Mouse (Mus musculus) embryonic facial prominence, embryonic 13.5 days (tissue): ENCODE data around the gene Pax4. TPM values are rescaled to one million over a fixed set of nuclear protein-coding genes. Genes with fewer than 3 reads are reported as not detected.

Experiments
- ATAC-seq: fragments of 200-750 bp; cut with Nextera tagmentation; 2 replicates; pipeline ENCODE4 v1.8.0; 2017; ENCODE audit warnings: low read depth; ENCODE audit not compliant: insufficient number of reproducible peaks, insufficient read depth, low FRiP score, low TSS enrichment
- H3K27ac ChIP-seq: fragments of 300-500 bp; sonication (generic); 2 replicates; pipeline ENCODE4 v1.5.1; 2015; ENCODE audit warnings: moderate library complexity, mild to moderate bottlenecking, inconsistent platforms
- H3K27me3 ChIP-seq: fragments of 300-500 bp; sonication (generic); 2 replicates; pipeline ENCODE4 v1.6.1; 2015; ENCODE audit warnings: mild to moderate bottlenecking, inconsistent platforms
- H3K36me3 ChIP-seq: fragments of 300-500 bp; sonication (generic); 2 replicates; pipeline ENCODE4 v1.6.1; 2015; ENCODE audit warnings: mild to moderate bottlenecking, inconsistent platforms
- H3K4me1 ChIP-seq: fragments of 300-500 bp; sonication (generic); 2 replicates; pipeline ENCODE4 v1.6.1; 2015; ENCODE audit warnings: inconsistent platforms
- H3K4me2 ChIP-seq: fragments of 300-500 bp; sonication (generic); 2 replicates; pipeline ENCODE4 v1.6.1; 2015; ENCODE audit warnings: moderate library complexity, mild to moderate bottlenecking, inconsistent platforms
- H3K4me3 ChIP-seq: fragments of 300-500 bp; sonication (generic); 2 replicates; pipeline ENCODE4 v1.5.1; 2015; ENCODE audit warnings: mild to moderate bottlenecking, inconsistent platforms
- H3K9ac ChIP-seq: fragments of 300-500 bp; sonication (generic); 2 replicates; pipeline ENCODE4 v1.6.1; 2015; ENCODE audit warnings: mild to moderate bottlenecking, inconsistent platforms
- H3K9me3 ChIP-seq: fragments of 300-500 bp; sonication (generic); 2 replicates; pipeline ENCODE4 v1.6.1; 2016; ENCODE audit warnings: inconsistent platforms
- WGBS: fragments of 180-500 bp; shearing (Covaris S2); methylation state at CpG from one replicate; pipeline ENCODE4 v1.1.7; 2015; ENCODE audit warnings: mixed read lengths; 5-methylcytosine and 5-hydroxymethylcytosine counted together
- polyA plus RNA-seq: library from polyadenylated mRNA; unstranded; fragments of >200 nt; fragmentation: Nextera tagmentation; extraction: Ambion mirVana; gene quantifications from 2 replicates; pipeline ENCODE4 v1.2.1, GENCODE M21; 2015

Gene Pax4
- polyA plus RNA-seq, 1 experiment from 2014 or later, result not detected

DNA sequence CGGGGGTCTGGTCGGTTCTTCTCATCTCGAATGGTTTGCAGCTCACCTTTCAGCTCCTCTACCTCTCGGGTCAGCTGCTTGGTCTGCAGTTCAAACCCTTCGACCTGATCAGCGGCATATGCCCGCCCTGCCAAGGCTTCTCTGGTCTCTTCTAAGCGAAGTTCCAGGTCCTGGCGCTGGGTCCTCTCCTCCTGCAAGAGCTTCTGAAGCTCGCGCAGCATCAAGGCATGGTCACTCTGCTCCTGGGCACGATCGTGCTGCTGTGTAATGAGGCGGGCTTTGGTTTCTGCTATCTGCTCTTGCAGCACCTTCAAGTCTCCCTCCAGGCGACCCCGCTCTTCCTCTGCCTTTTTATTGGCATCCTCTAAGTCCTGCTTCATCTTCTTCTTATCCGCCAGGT is 28.8 kb downstream of the Pax4 start:
- no peak for ATAC-seq
- no peak overlapping the region for H3K27ac ChIP-seq
- H3K9ac ChIP-seq, result peak overlapping the region; percentile 89
- peak overlapping the region; percentile 90 for H3K4me3 ChIP-seq
- peak overlapping the region; percentile 95 for H3K4me2 ChIP-seq
- H3K27me3 ChIP-seq, result no peaks in the 10 kb centered on the region
- peaks cover 33% of the 10 kb centered on the region for H3K36me3 ChIP-seq
- peaks cover 35% of the 10 kb centered on the region for H3K4me1 ChIP-seq
- 80% methylated on average over 17 of the region's 17 CpGs for WGBS
- H3K9me3 ChIP-seq, result no peaks in the 10 kb centered on the region

- Histone ChIP-seq H3K4me1 (peaks cover 30% of the 10 kb centered on the region), H3K9ac (peak overlapping the region; percentile 89), H3K36me3 (peaks cover 40% of the 10 kb centered on the region), H3K4me2 (peak overlapping the region; percentile 95), H3K4me3 (peak overlapping the region; percentile 90; the same call in 1 of the 2 replicates), H3K27ac (no peak overlapping the region), H3K9me3 (no peaks in the 10 kb centered on the region), H3K27me3 (no peaks in the 10 kb centered on the region)
- WGBS, result 63% methylated on average over 2 of the region's 2 CpGs
- ATAC-seq, result no peak
These were observed 29.5 kb downstream of the Pax4 start for GRCm38 (mm10) chr6:28419673-28420072.

- H3K4me1 ChIP-seq, result peaks cover 25% of the 10 kb centered on the region
- no peak for ATAC-seq
These were observed 30.7 kb downstream of the Pax4 start for GRCm38 (mm10) chr6:28418449-28418848.

GRCm38 (mm10) chr6:28416981-28417380 is 32.2 kb downstream of the Pax4 start:
- Histone ChIP-seq H3K4me3 (no peak overlapping the region), H3K9ac (no peak overlapping the region), H3K9me3 (no peaks in the 10 kb centered on the region), H3K4me1 (peaks cover 20% of the 10 kb centered on the region), H3K27ac (no peak overlapping the region), H3K27me3 (no peaks in the 10 kb centered on the region), H3K36me3 (peaks cover 43% of the 10 kb centered on the region), H3K4me2 (no peak overlapping the region)
- ATAC-seq, result no peak
- WGBS, result 77% methylated on average over 4 of the region's 4 CpGs

More at GRCm38 (mm10) chr6:28418449-28418848, 30.7 kb downstream of the Pax4 start:
- Histone ChIP-seq H3K9ac (no peak overlapping the region), H3K9me3 (no peaks in the 10 kb centered on the region), H3K4me2 (no peak overlapping the region), H3K27me3 (no peaks in the 10 kb centered on the region), H3K27ac (no peak overlapping the region), H3K36me3 (peaks cover 41% of the 10 kb centered on the region), H3K4me3 (no peak overlapping the region)
- 93% methylated on average over 14 of the region's 14 CpGs for WGBS

GRCm38 (mm10) chr6:28411236-28411635 is 37.9 kb downstream of the Pax4 start:
- no peak for ATAC-seq

DNA sequence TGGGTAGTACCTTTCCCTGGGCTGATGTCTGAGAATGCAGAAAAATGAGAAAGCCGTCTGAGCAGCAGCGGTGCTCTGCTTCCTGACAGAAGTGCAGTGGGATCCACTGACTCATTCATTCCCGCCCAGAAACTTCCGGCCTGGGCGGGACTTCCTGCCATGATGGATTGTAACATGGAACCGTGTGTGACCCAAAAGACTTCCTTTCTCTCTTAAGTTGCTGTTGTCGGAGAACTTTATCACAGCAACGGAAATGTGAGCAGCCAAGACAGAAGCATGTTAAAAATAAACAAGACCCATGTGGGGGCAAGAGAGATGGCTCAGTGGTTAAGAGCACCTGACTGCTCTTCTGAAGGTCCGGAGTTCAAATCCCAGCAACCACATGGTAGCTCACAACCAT is 39.1 kb downstream of the Pax4 start:
- no peaks in the 10 kb centered on the region for H3K9me3 ChIP-seq
- H3K27me3 ChIP-seq, result no peaks in the 10 kb centered on the region
- H3K4me2 ChIP-seq, result no peak overlapping the region
- no peak overlapping the region for H3K27ac ChIP-seq
- WGBS, result 86% methylated on average over 9 of the region's 9 CpGs
- H3K9ac ChIP-seq, result no peak overlapping the region
- ATAC-seq, result no peak
- H3K4me1 ChIP-seq, result no peaks in the 10 kb centered on the region
- H3K36me3 ChIP-seq, result peaks cover 7% of the 10 kb centered on the region; the same call in 1 of the 2 replicates
- no peak overlapping the region for H3K4me3 ChIP-seq

More at GRCm38 (mm10) chr6:28411236-28411635, 37.9 kb downstream of the Pax4 start:
- no peak overlapping the region for H3K27ac ChIP-seq
- H3K4me2 ChIP-seq, result no peak overlapping the region
- H3K36me3 ChIP-seq, result peaks cover 19% of the 10 kb centered on the region
- no peaks in the 10 kb centered on the region for H3K4me1 ChIP-seq
- no peaks in the 10 kb centered on the region for H3K27me3 ChIP-seq
- WGBS, result 70% methylated on average over 2 of the region's 2 CpGs
- no peak overlapping the region for H3K4me3 ChIP-seq
- H3K9me3 ChIP-seq, result no peaks in the 10 kb centered on the region
- no peak overlapping the region for H3K9ac ChIP-seq

- WGBS, result 90% methylated on average over 4 of the region's 4 CpGs
- H3K36me3 ChIP-seq, result no peaks in the 10 kb centered on the region
- no peak overlapping the region for H3K4me2 ChIP-seq
- no peak overlapping the region for H3K27ac ChIP-seq
- no peak for ATAC-seq
- peaks cover 5% of the 10 kb centered on the region; the same call in 1 of the 2 replicates for H3K9me3 ChIP-seq
- no peak overlapping the region for H3K9ac ChIP-seq
- H3K27me3 ChIP-seq, result peaks cover 37% of the 10 kb centered on the region
- no peak overlapping the region for H3K4me3 ChIP-seq
- H3K4me1 ChIP-seq, result no peaks in the 10 kb centered on the region
These were observed 49.4 kb downstream of the Pax4 start for GRCm38 (mm10) chr6:28399791-28400190.

GRCm38 (mm10) chr6:28398726-28399125 is 50.4 kb downstream of the Pax4 start:
- WGBS, result 88% methylated on average over 3 of the region's 3 CpGs

DNA sequence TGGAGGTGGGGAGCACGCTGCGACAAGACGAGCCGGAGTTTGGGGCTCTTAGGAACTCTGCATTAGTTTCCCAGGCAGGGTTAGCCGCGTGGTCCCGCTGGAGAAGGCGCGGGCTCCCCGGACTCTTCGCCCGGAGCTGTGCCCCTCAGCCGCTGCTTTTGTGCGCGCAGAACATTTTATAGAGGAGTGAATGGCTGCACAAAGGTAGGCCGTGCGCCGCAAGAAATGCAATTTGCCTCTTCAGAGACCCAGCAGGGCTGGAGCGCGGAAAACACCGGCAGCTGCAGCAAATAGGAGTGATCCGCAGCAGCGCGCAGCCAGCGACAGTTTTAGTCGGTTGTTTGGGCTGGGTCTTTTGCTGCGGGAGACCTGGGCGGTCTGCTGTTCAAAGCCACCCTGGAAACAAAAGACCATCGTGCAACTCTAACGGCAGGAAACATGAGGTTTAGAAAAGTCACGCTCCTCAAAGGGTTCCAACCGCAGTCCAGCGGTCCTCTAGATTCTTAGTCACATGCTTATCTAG is 51.4 kb downstream of the Pax4 start, which contains the start of gene Zfp800:
Gene Zfp800, minus strand, starts transcription at position 325 of the 523 bp plus-strand sequence.
- Histone ChIP-seq H3K4me2 (peak within 1 kb of the TSS; percentile 74), H3K4me3 (peak within 1 kb of the TSS; percentile 42), H3K4me1 (no peaks in the 10 kb centered on the region), H3K27ac (no peak within 1 kb of the TSS), H3K27me3 (peaks cover 38% of the 10 kb centered on the region), H3K9ac (peak within 1 kb of the TSS; percentile 65), H3K9me3 (peaks cover 5% of the 10 kb centered on the region; the same call in 1 of the 2 replicates), H3K36me3 (no peaks in the 10 kb centered on the region)
- WGBS, result 1% methylated on average over 33 of the region's 33 CpGs
- ATAC-seq, result no peak

More at GRCm38 (mm10) chr6:28398726-28399125, 50.4 kb downstream of the Pax4 start:
- Histone ChIP-seq H3K4me1 (no peaks in the 10 kb centered on the region), H3K4me2 (no peak overlapping the region), H3K36me3 (no peaks in the 10 kb centered on the region), H3K9ac (no peak overlapping the region), H3K9me3 (peaks cover 5% of the 10 kb centered on the region; the same call in 1 of the 2 replicates), H3K27me3 (peaks cover 38% of the 10 kb centered on the region), H3K27ac (no peak overlapping the region), H3K4me3 (no peak overlapping the region)
- no peak for ATAC-seq

GRCm38 (mm10) chr6:28396853-28397457 is 52.2 kb downstream of the Pax4 start:
- WGBS, result 3% methylated on average over 19 of the region's 19 CpGs
- H3K27ac ChIP-seq, result no peak overlapping the region
- H3K4me2 ChIP-seq, result peak overlapping the region; percentile 74
- no peaks in the 10 kb centered on the region for H3K4me1 ChIP-seq
- H3K4me3 ChIP-seq, result peak overlapping the region; percentile 42
- peak overlapping the region; percentile 65; the same call in 1 of the 2 replicates for H3K9ac ChIP-seq
- peaks cover 5% of the 10 kb centered on the region; the same call in 1 of the 2 replicates for H3K9me3 ChIP-seq
- no peak for ATAC-seq
- H3K36me3 ChIP-seq, result no peaks in the 10 kb centered on the region
- H3K27me3 ChIP-seq, result peaks cover 38% of the 10 kb centered on the region

GRCm38 (mm10) chr6:28396051-28396852 is 52.9 kb downstream of the Pax4 start:
- H3K27ac ChIP-seq, result no peak overlapping the region
- H3K27me3 ChIP-seq, result peaks cover 38% of the 10 kb centered on the region
- H3K4me3 ChIP-seq, result peak overlapping the region; percentile 42
- ATAC-seq, result no peak
- H3K9me3 ChIP-seq, result peaks cover 5% of the 10 kb centered on the region; the same call in 1 of the 2 replicates
- H3K4me1 ChIP-seq, result no peaks in the 10 kb centered on the region
- H3K36me3 ChIP-seq, result no peaks in the 10 kb centered on the region
- no peak overlapping the region for H3K9ac ChIP-seq
- 21% methylated on average over 15 of the region's 15 CpGs for WGBS
- peak overlapping the region; percentile 74 for H3K4me2 ChIP-seq
